Mouse (Mus musculus) heart, postnatal 0 days (tissue): ENCODE data around the gene 4933430I17Rik.

ENCODE experiments used
- CTCF ChIP-seq: IDR thresholded peaks from 2 replicates; pipeline ENCODE4 v1.5.1; 2016; ENCODE audit warnings: antibody characterized with exemption, control low read depth, low read depth
- EP300 ChIP-seq: IDR thresholded peaks from 2 replicates; pipeline ENCODE4 v1.6.1; 2016; ENCODE audit warnings: antibody characterized with exemption, low read depth

DNA sequence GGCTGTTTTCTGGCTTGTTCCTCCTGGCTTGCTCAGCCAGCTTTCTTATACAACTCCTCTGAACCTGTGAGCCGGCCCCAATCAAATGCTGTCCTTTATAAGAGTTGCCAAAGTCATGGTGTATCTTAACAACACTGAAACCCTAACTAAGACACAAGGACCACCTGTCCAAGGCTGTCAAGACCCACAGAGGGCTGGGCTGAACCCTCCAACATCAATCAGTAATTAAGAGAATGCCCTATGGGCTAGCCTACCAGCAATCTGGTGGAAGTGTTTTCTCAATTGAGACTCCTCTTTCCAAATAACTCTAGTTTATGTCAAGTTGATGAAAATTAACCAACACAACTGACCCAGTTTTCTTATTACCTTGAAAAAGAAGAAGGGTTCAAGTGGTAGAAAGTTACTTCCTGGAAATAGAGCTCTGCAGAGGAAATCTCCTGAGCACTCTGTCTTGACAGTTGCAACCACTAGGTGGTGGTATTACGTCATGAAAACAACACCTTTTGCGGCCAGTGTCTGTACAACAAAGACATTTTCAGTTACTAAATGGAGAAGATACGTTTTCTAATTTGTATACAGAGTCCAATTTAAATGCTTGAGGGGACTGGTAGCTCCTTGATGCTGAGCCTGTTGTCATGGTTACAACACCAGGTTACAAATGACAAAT, 35.9 kb downstream of the 4933430I17Rik start:
- TF ChIP-seq CTCF (peak; percentile 81), EP300 (no peak)
